Mouse (Mus musculus) hindbrain, embryonic 14.5 days (tissue): Measurements from ENCODE around the gene Alpl. TPM values are rescaled to one million over a fixed set of nuclear protein-coding genes. Genes with fewer than 3 reads are reported as not detected.

Experiments used
- ATAC-seq: fragments of 200-750 bp; cut with Nextera tagmentation; 2 replicates; pipeline ENCODE4 v1.8.0; 2017; ENCODE audit warnings: moderate number of reproducible peaks, mild to moderate bottlenecking, moderate TSS enrichment, moderate library complexity; ENCODE audit not compliant: low FRiP score
- DNase-seq: peaks from one replicate; pipeline ENCODE4 v3.0.0-alpha.2; 2015; ENCODE audit warnings: low spot score
- H3K27ac ChIP-seq: fragments of 300-500 bp; sonication (generic); 2 replicates; pipeline ENCODE4 v1.5.1; 2014; ENCODE audit warnings: mild to moderate bottlenecking, moderate library complexity
- H3K27me3 ChIP-seq: fragments of 300-500 bp; sonication (generic); 2 replicates; pipeline ENCODE4 v1.6.1; 2014; ENCODE audit warnings: mild to moderate bottlenecking, low read length, mixed read lengths; ENCODE audit not compliant: control insufficient read depth, insufficient read depth
- H3K36me3 ChIP-seq: fragments of 300-500 bp; sonication (generic); replicated peaks from 2 replicates; pipeline ENCODE4 v1.6.1; 2014; ENCODE audit not compliant: control insufficient read depth, insufficient read depth
- H3K4me1 ChIP-seq: fragments of 300-500 bp; sonication (generic); replicated peaks from 2 replicates; pipeline ENCODE4 v1.6.1; 2014; ENCODE audit warnings: antibody characterized with exemption, low read length, mixed read lengths; ENCODE audit not compliant: control insufficient read depth, insufficient read depth
- H3K4me2 ChIP-seq: fragments of 300-500 bp; sonication (generic); replicated peaks from 2 replicates; pipeline ENCODE4 v1.6.1; 2014; ENCODE audit warnings: mild to moderate bottlenecking, moderate library complexity
- H3K4me3 ChIP-seq: fragments of 300-500 bp; sonication (generic); replicated peaks from 2 replicates; pipeline ENCODE4 v1.5.1; 2014; ENCODE audit warnings: mild to moderate bottlenecking, low read length
- H3K9ac ChIP-seq: fragments of 300-500 bp; sonication (generic); 2 replicates; pipeline ENCODE4 v1.6.1; 2014
- H3K9me3 ChIP-seq: fragments of 300-500 bp; sonication (generic); 2 replicates; pipeline ENCODE4 v1.6.1; 2016; ENCODE audit warnings: low read length; ENCODE audit not compliant: control insufficient read depth
- WGBS: fragments of 180-500 bp; shearing (Covaris S2); extraction: QIAGEN DNeasy Blood & Tissue Kit; methylation state at CpG from one replicate; pipeline ENCODE4 v1.1.7; 2014; 5-methylcytosine and 5-hydroxymethylcytosine counted together
- polyA plus RNA-seq: library from polyadenylated mRNA; unstranded; fragments of >200 nt; fragmentation: Nextera tagmentation; extraction: Ambion mirVana; gene quantifications from 2 replicates; pipeline ENCODE4 v1.2.1, GENCODE M21; 2014

Gene Alpl
- polyA plus RNA-seq, 1 experiment from 2014 or later: 8.3 TPM

DNA sequence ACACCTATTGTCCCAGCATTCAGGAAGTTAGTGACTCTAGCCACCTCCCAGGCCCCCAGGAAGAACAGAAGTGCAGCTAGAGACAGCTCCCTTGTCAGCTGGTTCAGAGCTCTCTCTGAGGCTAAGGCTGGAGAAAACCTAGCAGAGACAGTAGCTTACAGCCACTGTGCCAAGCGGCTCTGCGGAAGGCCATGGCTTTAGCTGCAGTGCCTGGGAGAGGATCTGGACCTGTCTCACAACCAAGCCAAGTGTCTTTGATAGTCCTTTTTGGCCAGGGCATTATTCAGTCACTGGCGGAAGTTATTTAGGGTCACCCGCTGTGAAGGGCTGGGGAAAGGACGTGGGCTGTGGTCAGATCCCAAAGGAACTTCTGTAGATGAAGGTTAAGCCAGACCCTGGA is 27.8 kb downstream of the Alpl start:
- no peak overlapping the region for H3K4me2 ChIP-seq
- no peak for ATAC-seq
- no peaks in the 10 kb centered on the region for H3K36me3 ChIP-seq
- H3K9me3 ChIP-seq: no peaks in the 10 kb centered on the region
- no peak overlapping the region for H3K27ac ChIP-seq
- no peak for DNase-seq
- H3K9ac ChIP-seq: no peak overlapping the region
- no peaks in the 10 kb centered on the region for H3K27me3 ChIP-seq
- H3K4me3 ChIP-seq: no peak overlapping the region
- peaks cover 7% of the 10 kb centered on the region for H3K4me1 ChIP-seq
- 74% methylated on average over 5 of the region's 5 CpGs for WGBS

DNA sequence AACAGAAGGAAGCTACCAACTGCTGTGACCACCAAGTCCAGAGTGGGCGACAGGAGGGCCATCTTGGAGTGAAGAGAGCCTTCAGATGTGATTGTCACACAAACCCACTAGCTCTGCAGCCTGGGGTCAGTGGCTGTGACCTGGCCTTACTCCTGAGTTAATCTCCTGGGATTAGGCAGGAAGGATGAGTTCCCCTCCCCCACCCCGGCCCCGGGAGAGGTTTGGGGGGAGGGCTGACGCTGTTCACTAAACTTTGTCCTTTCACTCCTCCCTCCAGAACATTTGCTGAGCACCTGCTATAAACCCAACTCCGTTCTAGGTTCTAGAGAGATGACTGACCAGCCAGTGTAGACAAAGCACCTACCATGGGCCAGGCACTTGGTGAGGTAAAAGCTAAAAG is 29.8 kb downstream of the Alpl start:
- ATAC-seq (no peak), DNase-seq (no peak)
- Histone ChIP-seq H3K27ac (peak overlapping the region; percentile 74; the same call in 1 of the 2 replicates), H3K4me3 (no peak overlapping the region), H3K27me3 (no peaks in the 10 kb centered on the region), H3K36me3 (no peaks in the 10 kb centered on the region), H3K9me3 (no peaks in the 10 kb centered on the region), H3K4me1 (peaks cover 7% of the 10 kb centered on the region), H3K4me2 (no peak overlapping the region), H3K9ac (no peak overlapping the region)
- 30% methylated on average over 5 of the region's 5 CpGs for WGBS

DNA sequence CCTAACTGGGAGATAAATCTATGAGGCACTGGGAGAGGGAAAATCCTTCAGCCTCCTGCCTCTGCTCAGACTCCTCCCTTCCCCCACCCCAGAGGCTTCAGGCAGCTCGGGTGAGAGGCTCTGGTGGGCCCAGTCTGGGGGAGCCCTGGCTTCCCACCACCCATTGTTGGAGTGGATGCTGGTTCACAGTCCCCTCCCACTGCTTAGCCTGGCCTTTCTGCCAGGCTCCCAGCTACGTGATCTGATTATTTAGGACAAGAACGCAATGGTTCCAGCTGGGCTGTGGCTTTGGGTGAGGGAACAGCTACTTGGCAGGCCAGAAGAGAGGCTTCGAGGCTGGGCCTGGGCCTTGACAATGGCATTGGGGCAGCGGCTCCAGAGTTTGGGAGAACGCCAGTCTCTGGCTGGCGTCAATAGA is 30.6 kb downstream of the Alpl start:
- Histone ChIP-seq H3K9ac (peak overlapping the region; percentile 24; the same call in 1 of the 2 replicates), H3K4me2 (no peak overlapping the region), H3K27me3 (no peaks in the 10 kb centered on the region), H3K4me1 (peaks cover 7% of the 10 kb centered on the region), H3K36me3 (no peaks in the 10 kb centered on the region), H3K4me3 (no peak overlapping the region), H3K9me3 (no peaks in the 10 kb centered on the region), H3K27ac (peak overlapping the region; percentile 74)
- 18% methylated on average over 7 of the region's 7 CpGs for WGBS
- ATAC-seq (peak; percentile 92), DNase-seq (peak; percentile 71)

DNA sequence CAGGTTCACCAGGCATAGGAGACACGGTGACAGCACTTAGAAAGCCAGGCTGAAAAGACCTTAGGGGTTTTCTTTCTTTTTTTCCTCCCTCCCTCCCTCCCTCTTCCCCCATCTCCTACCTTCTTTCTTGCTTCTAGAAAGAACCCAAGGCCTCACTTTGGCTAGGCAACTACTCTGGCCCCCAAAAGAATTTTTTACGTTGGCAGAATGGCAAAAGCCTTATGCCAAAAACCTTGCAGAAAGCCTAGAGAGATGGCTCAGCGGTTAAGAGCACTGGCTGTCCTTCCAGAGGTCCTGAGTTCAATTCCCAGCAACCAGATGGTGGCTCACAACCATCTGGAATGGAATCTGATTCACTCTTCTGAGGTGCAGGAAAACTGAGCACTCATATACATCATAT is 31.6 kb downstream of the Alpl start:
- ATAC-seq: no peak
- Histone ChIP-seq H3K9ac (no peak overlapping the region), H3K9me3 (no peaks in the 10 kb centered on the region), H3K27me3 (no peaks in the 10 kb centered on the region), H3K4me2 (no peak overlapping the region), H3K4me1 (peaks cover 7% of the 10 kb centered on the region), H3K4me3 (no peak overlapping the region), H3K27ac (no peak overlapping the region), H3K36me3 (no peaks in the 10 kb centered on the region)
- 60% methylated on average over 3 of the region's 3 CpGs for WGBS
- DNase-seq: no peak

DNA sequence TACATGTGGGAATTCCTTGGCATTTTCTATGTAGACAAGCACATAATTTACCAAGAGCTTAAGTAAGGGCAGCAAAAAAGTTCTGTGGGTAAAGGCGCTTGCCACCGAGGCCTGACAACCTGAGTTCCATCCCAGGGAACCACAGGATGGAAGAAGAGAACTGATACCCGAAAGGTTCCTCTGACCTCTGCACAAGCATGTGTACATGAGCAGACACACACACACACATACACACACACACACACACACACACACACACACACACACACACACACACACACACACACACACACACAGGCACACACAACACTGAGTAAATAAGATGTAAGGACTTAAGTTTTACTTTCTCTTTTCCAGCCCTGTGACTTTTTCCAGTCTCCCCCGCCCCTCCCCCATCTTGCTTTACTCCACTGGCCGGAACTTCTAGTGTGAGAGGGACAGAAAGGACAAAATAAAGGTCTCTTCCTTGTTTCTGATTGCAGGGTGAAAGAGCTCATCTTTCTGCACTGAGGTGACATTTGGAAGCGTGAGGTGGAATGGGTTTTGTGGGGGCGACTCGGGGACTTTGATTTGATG is 32.2 kb downstream of the Alpl start:
- 68% methylated on average over 8 of the region's 8 CpGs for WGBS

DNA sequence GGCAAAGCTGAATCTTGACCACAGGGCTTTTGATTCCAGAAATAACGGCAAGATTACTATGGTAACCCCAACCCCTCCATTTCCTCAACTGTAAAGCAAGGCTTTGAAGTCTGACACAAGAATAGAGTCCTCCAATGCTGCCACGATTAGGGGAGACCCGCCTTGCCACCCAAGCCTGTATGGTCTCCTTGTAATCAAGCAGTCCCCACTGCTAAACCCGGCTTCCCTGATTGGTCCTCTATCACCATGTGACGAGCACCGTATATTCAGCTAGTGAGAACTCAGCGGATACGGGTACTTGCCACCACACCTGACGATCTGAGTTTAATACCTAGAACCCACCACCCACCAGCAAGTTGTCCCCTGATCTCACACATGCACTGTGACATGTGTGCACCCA is 33.3 kb downstream of the Alpl start:
- 83% methylated on average over 9 of the region's 9 CpGs for WGBS
- DNase-seq: no peak

More for the DNA sequence above, 32.2 kb downstream of the Alpl start:
- Histone ChIP-seq H3K4me3 (no peak overlapping the region), H3K9me3 (no peaks in the 10 kb centered on the region), H3K36me3 (no peaks in the 10 kb centered on the region), H3K27ac (no peak overlapping the region), H3K4me1 (peaks cover 7% of the 10 kb centered on the region), H3K27me3 (no peaks in the 10 kb centered on the region), H3K9ac (no peak overlapping the region), H3K4me2 (no peak overlapping the region)
- no peak for ATAC-seq
- DNase-seq: no peak

DNA sequence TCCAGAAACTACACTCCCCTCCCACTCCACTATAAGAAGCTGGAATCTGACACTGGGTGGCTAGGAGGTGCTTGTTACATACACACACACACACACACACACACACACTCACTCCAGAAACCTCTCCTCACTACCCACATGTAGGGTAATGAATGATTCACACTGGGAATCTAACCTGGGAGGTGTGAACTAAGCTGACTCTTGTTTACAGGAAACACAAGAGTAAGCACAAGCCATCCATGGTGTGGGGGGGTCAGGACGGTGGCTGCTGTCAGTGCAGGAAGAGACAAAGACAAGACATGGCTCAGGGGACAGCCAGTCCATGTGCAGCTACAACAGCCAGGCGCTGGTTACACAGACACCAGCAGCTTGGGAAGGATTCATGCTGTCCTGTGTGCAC is 41.7 kb downstream of the Alpl start:
- Histone ChIP-seq H3K9me3 (no peaks in the 10 kb centered on the region), H3K4me1 (no peaks in the 10 kb centered on the region), H3K36me3 (no peaks in the 10 kb centered on the region), H3K4me2 (no peak overlapping the region), H3K9ac (no peak overlapping the region), H3K4me3 (no peak overlapping the region), H3K27me3 (no peaks in the 10 kb centered on the region), H3K27ac (no peak overlapping the region)
- 62% methylated on average over 2 of the region's 2 CpGs for WGBS
- ATAC-seq: no peak
- no peak for DNase-seq

More for the DNA sequence above, 33.3 kb downstream of the Alpl start:
- H3K4me1 ChIP-seq: peaks cover 7% of the 10 kb centered on the region
- no peak overlapping the region for H3K4me3 ChIP-seq
- H3K4me2 ChIP-seq: no peak overlapping the region
- no peaks in the 10 kb centered on the region for H3K9me3 ChIP-seq
- no peak overlapping the region for H3K27ac ChIP-seq
- H3K9ac ChIP-seq: no peak overlapping the region
- no peak for ATAC-seq
- H3K27me3 ChIP-seq: no peaks in the 10 kb centered on the region
- no peaks in the 10 kb centered on the region for H3K36me3 ChIP-seq

DNA sequence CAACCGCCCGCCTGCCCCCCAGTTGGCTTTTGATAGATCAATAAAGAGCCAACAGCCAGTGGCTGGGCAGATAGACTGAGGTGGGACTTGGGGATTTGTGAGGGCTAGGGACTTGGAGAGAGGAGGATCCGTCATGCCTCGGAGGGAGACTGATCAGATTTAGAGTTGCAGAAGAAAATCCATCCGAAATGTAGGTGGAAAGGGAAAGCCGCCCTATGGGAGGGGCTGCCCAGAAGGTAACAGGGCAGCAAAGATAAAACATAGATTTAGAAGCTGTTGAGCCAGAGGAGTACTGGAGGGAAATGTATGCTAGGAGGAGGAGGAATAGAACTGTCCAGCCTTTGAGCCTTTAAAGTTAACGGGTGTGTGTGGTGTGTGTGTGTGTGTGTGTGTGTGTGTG is 43.0 kb downstream of the Alpl start:
- ATAC-seq (no peak), DNase-seq (no peak)
- 75% methylated on average over 7 of the region's 7 CpGs for WGBS
- Histone ChIP-seq H3K4me3 (no peak overlapping the region), H3K9ac (no peak overlapping the region), H3K9me3 (no peaks in the 10 kb centered on the region), H3K27me3 (no peaks in the 10 kb centered on the region), H3K27ac (no peak overlapping the region), H3K36me3 (no peaks in the 10 kb centered on the region), H3K4me1 (no peaks in the 10 kb centered on the region), H3K4me2 (no peak overlapping the region)

DNA sequence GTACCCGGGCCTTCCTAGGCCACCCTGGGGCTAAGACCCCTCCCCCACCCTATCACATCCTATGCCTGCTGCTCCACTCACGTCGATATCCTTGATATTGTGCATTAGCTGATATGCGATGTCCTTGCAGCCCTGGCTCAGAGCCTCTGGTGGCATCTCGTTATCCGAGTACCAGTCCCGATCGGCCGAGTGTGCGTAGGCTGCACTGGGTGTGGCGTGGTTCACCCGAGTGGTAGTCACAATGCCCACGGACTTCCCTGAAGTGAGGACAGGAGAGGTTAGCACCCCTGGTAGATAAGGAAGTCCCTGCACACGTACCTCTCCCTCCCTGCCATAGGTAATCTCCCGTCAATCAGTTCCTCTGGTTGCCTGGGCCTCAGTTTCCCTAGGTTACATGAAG is 43.7 kb downstream of the Alpl start:
- H3K27me3 ChIP-seq: no peaks in the 10 kb centered on the region
- H3K27ac ChIP-seq: no peak overlapping the region
- no peak for ATAC-seq
- H3K9me3 ChIP-seq: no peaks in the 10 kb centered on the region
- H3K4me3 ChIP-seq: no peak overlapping the region
- no peak for DNase-seq
- no peak overlapping the region for H3K4me2 ChIP-seq
- no peak overlapping the region for H3K9ac ChIP-seq
- WGBS: 82% methylated on average over 15 of the region's 15 CpGs
- no peaks in the 10 kb centered on the region for H3K4me1 ChIP-seq
- no peaks in the 10 kb centered on the region for H3K36me3 ChIP-seq

DNA sequence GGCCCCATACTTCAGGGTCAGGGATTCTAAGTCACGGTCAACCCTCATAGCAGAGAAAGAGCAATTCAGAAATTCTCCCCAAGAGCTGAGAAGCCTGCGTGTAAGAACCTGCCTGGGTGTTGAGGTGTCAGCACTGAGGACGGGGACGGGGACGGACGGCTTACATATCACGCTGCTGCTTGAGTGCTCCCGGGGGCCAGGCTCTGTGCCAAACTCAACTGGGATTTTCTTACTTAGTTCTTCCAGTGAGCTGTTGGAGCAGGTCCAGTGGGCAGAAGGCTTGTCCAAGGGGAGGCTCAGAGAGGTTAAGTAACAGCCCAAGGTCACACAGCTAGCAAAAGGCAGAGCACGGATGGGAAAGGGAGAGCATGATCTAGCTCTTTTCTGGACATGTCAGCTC is 44.5 kb downstream of the Alpl start:
- DNase-seq: no peak
- no peaks in the 10 kb centered on the region for H3K9me3 ChIP-seq

More for the DNA sequence above, 44.5 kb downstream of the Alpl start:
- H3K9ac ChIP-seq: no peak overlapping the region
- no peak overlapping the region for H3K4me2 ChIP-seq
- H3K4me3 ChIP-seq: no peak overlapping the region
- 73% methylated on average over 9 of the region's 9 CpGs for WGBS
- H3K27ac ChIP-seq: no peak overlapping the region
- ATAC-seq: no peak
- H3K4me1 ChIP-seq: no peaks in the 10 kb centered on the region
- H3K27me3 ChIP-seq: no peaks in the 10 kb centered on the region
- H3K36me3 ChIP-seq: no peaks in the 10 kb centered on the region
